Mouse (Mus musculus) kidney, embryonic 15.5 days (tissue): ENCODE results near the gene Eri3. TPM values are rescaled to one million over a fixed set of nuclear protein-coding genes. Genes with fewer than 3 reads are reported as not detected.

Source experiments
- ATAC-seq: fragments of 200-750 bp; cut with Nextera tagmentation; replicated peaks from 2 replicates; pipeline ENCODE4 v1.8.0; 2017; ENCODE audit warnings: moderate TSS enrichment; ENCODE audit not compliant: low FRiP score
- H3K27ac ChIP-seq: fragments of 300-500 bp; sonication (generic); 2 replicates; pipeline ENCODE4 v1.5.1; 2015; ENCODE audit warnings: mild to moderate bottlenecking, inconsistent platforms
- H3K27me3 ChIP-seq: fragments of 300-500 bp; sonication (generic); 2 replicates; pipeline ENCODE4 v1.6.1; 2015; ENCODE audit warnings: inconsistent platforms
- H3K36me3 ChIP-seq: fragments of 300-500 bp; sonication (generic); 2 replicates; pipeline ENCODE4 v1.6.1; 2015; ENCODE audit warnings: inconsistent platforms
- H3K4me1 ChIP-seq: fragments of 300-500 bp; sonication (generic); 2 replicates; pipeline ENCODE4 v1.6.1; 2015; ENCODE audit warnings: inconsistent platforms
- H3K4me2 ChIP-seq: fragments of 300-500 bp; sonication (generic); 2 replicates; pipeline ENCODE4 v1.6.1; 2015; ENCODE audit warnings: moderate library complexity, mild to moderate bottlenecking, inconsistent platforms
- H3K4me3 ChIP-seq: fragments of 300-500 bp; sonication (generic); replicated peaks from 2 replicates; pipeline ENCODE4 v1.5.1; 2015; ENCODE audit warnings: mild to moderate bottlenecking, inconsistent platforms
- H3K9ac ChIP-seq: fragments of 300-500 bp; sonication (generic); 2 replicates; pipeline ENCODE4 v1.6.1; 2015; ENCODE audit warnings: mild to moderate bottlenecking, inconsistent platforms
- H3K9me3 ChIP-seq: fragments of 300-500 bp; sonication (generic); replicated peaks from 2 replicates; pipeline ENCODE4 v1.6.1; 2016; ENCODE audit warnings: inconsistent platforms
- WGBS: fragments of 180-500 bp; shearing (Covaris S2); methylation state at CpG from one replicate; pipeline ENCODE4 v1.1.7; 2015; ENCODE audit warnings: mixed read lengths; 5-methylcytosine and 5-hydroxymethylcytosine counted together
- microRNA-seq: library from miRNA; unstranded; fragments of <30 nt; microRNA quantifications from one replicate; pipeline ENCODE4, GENCODE M21; 2016
- polyA plus RNA-seq: library from polyadenylated mRNA; unstranded; fragments of >200 nt; fragmentation: Nextera tagmentation; extraction: Ambion mirVana; gene quantifications from 2 replicates; pipeline ENCODE4 v1.2.1, GENCODE M21; 2015

Gene Eri3
- polyA plus RNA-seq, 1 experiment from 2014 or later = 149 TPM

DNA sequence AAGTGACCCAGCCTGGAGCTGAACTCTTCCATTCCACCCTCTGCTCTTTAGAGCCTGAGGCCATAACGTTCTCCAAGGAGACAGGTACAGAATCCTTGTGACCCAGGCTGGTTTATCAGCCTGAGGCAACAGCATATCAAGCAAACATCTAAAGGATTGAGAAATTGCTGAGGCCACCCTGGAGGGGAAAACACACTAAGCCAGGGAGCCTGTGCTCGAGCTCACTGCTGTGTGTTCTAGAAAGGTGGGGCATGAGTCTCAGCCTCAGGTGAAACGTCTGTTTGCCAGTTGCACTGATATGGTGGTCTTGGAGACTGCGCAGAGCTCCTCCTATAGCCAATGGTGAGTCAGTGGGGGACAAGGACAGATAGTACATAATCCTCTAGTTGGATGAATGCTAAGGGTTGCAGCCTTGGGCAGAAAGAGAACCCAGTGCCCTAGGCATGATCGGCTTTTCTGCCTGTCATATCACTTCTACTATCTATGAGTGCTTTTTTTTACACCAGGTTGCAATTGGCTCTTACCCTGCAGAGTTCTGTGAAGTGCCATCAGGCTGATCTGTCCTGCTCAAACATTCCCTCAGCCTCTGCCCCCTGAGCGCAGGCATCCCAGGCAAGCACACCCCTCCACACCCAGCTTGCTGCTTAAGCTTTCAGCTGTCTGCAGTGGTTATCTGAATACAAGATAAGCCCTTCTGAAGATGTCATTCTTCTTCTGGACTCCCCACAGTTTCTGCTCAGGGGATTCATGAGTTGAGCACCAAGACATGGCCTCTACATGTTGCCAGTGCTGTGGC, 163.3 kb downstream of the Eri3 start:
- Histone ChIP-seq H3K4me2 (no peak overlapping the region), H3K27me3 (no peaks in the 10 kb centered on the region), H3K4me1 (no peaks in the 10 kb centered on the region), H3K9me3 (no peaks in the 10 kb centered on the region), H3K4me3 (no peak overlapping the region), H3K9ac (no peak overlapping the region), H3K36me3 (no peaks in the 10 kb centered on the region), H3K27ac (no peak overlapping the region)
- WGBS = 83% methylated on average over 6 of the region's 6 CpGs
- ATAC-seq = no peak

Small RNA genes within 50 kb of the gene (microRNA-seq; reads per million reads assigned to microRNA genes)
- not detected for gene Gm25559

Other genes starting within 250 kb of the Eri3 start
- 68.7 and 69.5 TPM in 2 replicates for gene Rnf220, start 53.3 kb upstream of the Eri3 start, polyA plus RNA-seq
- 55.4 and 64.1 TPM in 2 replicates for gene Dmap1, start 131.9 kb downstream of the Eri3 start, polyA plus RNA-seq
- not detected in 2 replicates for gene Gm12845, start 174.0 kb downstream of the Eri3 start, polyA plus RNA-seq
- not detected in 2 replicates for gene Klf17, start 215.3 kb downstream of the Eri3 start, polyA plus RNA-seq